9 mouse cellular contexts compared by ENCODE assay signal in the genomic region with DNA sequence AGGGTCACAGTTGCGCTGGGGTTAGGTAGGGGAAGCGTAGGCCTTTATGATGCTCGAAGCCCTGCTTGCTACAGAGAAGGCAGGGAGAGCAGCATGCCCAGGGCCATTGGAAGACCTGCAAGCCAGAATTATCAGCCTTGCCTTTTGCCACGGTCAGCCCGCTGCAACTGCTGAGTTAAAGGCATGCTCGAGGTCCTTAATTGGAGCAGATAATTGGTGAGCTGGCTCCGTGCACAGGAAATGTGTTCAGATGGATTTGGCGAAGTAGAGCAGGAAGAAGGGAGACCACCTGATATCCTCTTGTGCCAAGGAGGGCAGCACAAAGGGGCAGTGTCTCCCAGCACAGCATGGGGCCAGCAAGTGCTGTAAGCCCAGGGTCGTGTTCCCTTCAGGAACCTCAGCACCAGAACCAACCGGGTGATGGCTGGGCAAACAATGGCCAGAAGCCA. TPM values are rescaled to one million over a fixed set of nuclear protein-coding genes. Genes with fewer than 3 reads are reported as not detected.
DNase-seq lines count a peak whose midpoint lies in the region; ATAC-seq and TF ChIP-seq lines count a peak whose summit lies in the region.
"Had no signal": no experiment of that assay in that cellular context is flagged by ENCODE, and none has a peak within 500 bp of the region (broad histone marks: within the 10 kb centered on the region; RNA-seq: fewer than 3 reads in every experiment).

No protein-coding gene starts in this region.

- H3K4me2 ChIP-seq in liver, postnatal 0 days (ENCODE audit: low read depth, low read length): no peak overlapping the region
- H3K4me2 ChIP-seq in hindbrain, embryonic 11.5 days (replicated peaks; ENCODE audit: low read depth, low read length): no peak overlapping the region
- no peak overlapping the region for H3K4me2 ChIP-seq in neural tube, embryonic 13.5 days

- TF ChIP-seq EP300 in liver, postnatal 0 days (IDR thresholded peaks at IDR 0.05; ENCODE audit: low read depth): no peak

- ATAC-seq in liver, postnatal 0 days: no peak
- peak; percentile 63; the same call in 1 of the 2 replicates for ATAC-seq in hindbrain, embryonic 11.5 days (ENCODE audit: low FRiP score)
- ATAC-seq in neural tube, embryonic 13.5 days (ENCODE audit: low read depth): 0 out of 2 replicates have a peak, but pooled peaks have one; percentile 27

- no peaks in the 10 kb centered on the region for H3K9me3 ChIP-seq in liver, postnatal 0 days (ENCODE audit: low read length)
- no peaks in the 10 kb centered on the region for H3K9me3 ChIP-seq in hindbrain, embryonic 11.5 days (ENCODE audit: control insufficient read depth, low read length)
- no peaks in the 10 kb centered on the region for H3K9me3 ChIP-seq in neural tube, embryonic 13.5 days
- no peaks in the 10 kb centered on the region for H3K9me3 ChIP-seq in heart, embryonic 10.5 days

- DNase-seq in liver, postnatal 0 days: peak; percentile 9
- DNase-seq in liver: no peak
- peak; percentile 82 to 92 for DNase-seq in cerebellum, adult 2 months
- DNase-seq in hindbrain, embryonic 11.5 days (ENCODE audit: low spot score): no peak
- DNase-seq in adrenal gland, postnatal 4 days (ENCODE audit: low spot score in 2 of 2): no peak
- DNase-seq in spleen, adult 18-20 months: no peak
- DNase-seq in heart, embryonic 10.5 days (ENCODE audit: low spot score): no peak

- 46% methylated on average over 10 of the region's 10 CpGs for WGBS in liver, postnatal 0 days (ENCODE audit: insufficient replicate concordance)
- WGBS in cerebellum, adult 2 months: 6% methylated on average over 10 of the region's 10 CpGs
- 48% methylated on average over 10 of the region's 10 CpGs for WGBS in hindbrain, embryonic 11.5 days
- 36% methylated on average over 10 of the region's 10 CpGs for WGBS in neural tube, embryonic 13.5 days
- 39% methylated on average over 10 of the region's 10 CpGs for WGBS in heart, embryonic 10.5 days

- TF ChIP-seq POLR2A in cerebellum, adult 2 months (IDR thresholded peaks at IDR 0.05; ENCODE audit: borderline replicate concordance, insufficient read depth, low read length): peak; percentile 61; the same call in 1 of the 2 replicates

- no peak overlapping the region for H3K27ac ChIP-seq in liver, postnatal 0 days (ENCODE audit: low read depth)
- H3K27ac ChIP-seq in cerebellum, adult 2 months (ENCODE audit: insufficient read depth, low read length): peak overlapping the region; percentile 96
- no peak overlapping the region for H3K27ac ChIP-seq in hindbrain, embryonic 11.5 days (ENCODE audit: low read depth, low read length)
- H3K27ac ChIP-seq in neural tube, embryonic 13.5 days (replicated peaks): no peak overlapping the region
- no peak overlapping the region for H3K27ac ChIP-seq in heart, embryonic 10.5 days
- H3K27ac ChIP-seq: liver, embryonic 14.5 days had no signal

- no peaks in the 10 kb centered on the region for H3K27me3 ChIP-seq in liver, postnatal 0 days (ENCODE audit: insufficient read depth, low read length)
- no peaks in the 10 kb centered on the region for H3K27me3 ChIP-seq in cerebellum, adult 2 months (ENCODE audit: control insufficient read depth, insufficient read depth, low read length)
- no peaks in the 10 kb centered on the region for H3K27me3 ChIP-seq in hindbrain, embryonic 11.5 days (ENCODE audit: control insufficient read depth, insufficient read depth, low read length)
- H3K27me3 ChIP-seq in neural tube, embryonic 13.5 days: 0 out of 2 replicates have a peak, but pooled peaks cover 3% of the 10 kb centered on the region
- H3K27me3 ChIP-seq in heart, embryonic 10.5 days (ENCODE audit: insufficient read depth, poor library complexity, severe bottlenecking): no peaks in the 10 kb centered on the region

- 0 out of 2 replicates have a peak, but pooled peaks cover 5% of the 10 kb centered on the region for H3K4me1 ChIP-seq in liver, postnatal 0 days (ENCODE audit: insufficient read depth)
- peaks cover 36% of the 10 kb centered on the region for H3K4me1 ChIP-seq in cerebellum, adult 2 months (ENCODE audit: control insufficient read depth, insufficient read depth, low read length)
- H3K4me1 ChIP-seq in hindbrain, embryonic 11.5 days (replicated peaks; ENCODE audit: control insufficient read depth, insufficient read depth, low read length): no peaks in the 10 kb centered on the region; the same call in 1 of the 2 replicates
- H3K4me1 ChIP-seq in neural tube, embryonic 13.5 days (replicated peaks): peaks cover 6% of the 10 kb centered on the region
- peaks cover 17% of the 10 kb centered on the region for H3K4me1 ChIP-seq in heart, embryonic 10.5 days

- no peak for TF ChIP-seq CTCF in liver, postnatal 0 days (IDR thresholded peaks at IDR 0.05; ENCODE audit: low read depth)
- no peak for TF ChIP-seq CTCF in cerebellum, adult 2 months (IDR thresholded peaks at IDR 0.05; ENCODE audit: borderline replicate concordance, insufficient read depth, low read depth, low read length)

- H3K9ac ChIP-seq in liver, postnatal 0 days (replicated peaks): no peak overlapping the region
- H3K9ac ChIP-seq in hindbrain, embryonic 11.5 days (ENCODE audit: low read depth, low read length): no peak overlapping the region
- peak overlapping the region; percentile 38; the same call in 1 of the 2 replicates for H3K9ac ChIP-seq in neural tube, embryonic 13.5 days
- H3K9ac ChIP-seq: liver, embryonic 14.5 days had no signal

- no peaks in the 10 kb centered on the region for H3K36me3 ChIP-seq in liver, postnatal 0 days (replicated peaks; ENCODE audit: insufficient read depth, low read length)
- H3K36me3 ChIP-seq in hindbrain, embryonic 11.5 days (ENCODE audit: control insufficient read depth, insufficient read depth, low read length): no peaks in the 10 kb centered on the region
- no peaks in the 10 kb centered on the region for H3K36me3 ChIP-seq in neural tube, embryonic 13.5 days
- no peaks in the 10 kb centered on the region for H3K36me3 ChIP-seq in heart, embryonic 10.5 days

- H3K4me3 ChIP-seq in liver, postnatal 0 days (ENCODE audit: low read depth, low read length): no peak overlapping the region
- no peak overlapping the region for H3K4me3 ChIP-seq in cerebellum, adult 2 months (replicated peaks; ENCODE audit: insufficient read depth, low read depth, low read length)
- H3K4me3 ChIP-seq in hindbrain, embryonic 11.5 days (ENCODE audit: low read depth, low read length): no peak overlapping the region
- H3K4me3 ChIP-seq in neural tube, embryonic 13.5 days: no peak overlapping the region
- H3K4me3 ChIP-seq in heart, embryonic 10.5 days: no peak overlapping the region

RNA-seq across cellular contexts. Expression of a gene that starts 24.6 kb away (rescaled TPM):
- polyA plus RNA-seq in liver, postnatal 0 days (2015; fragmentation: Nextera tagmentation; extraction: Ambion mirVana): 9.0 TPM in 2 replicates
- polyA plus RNA-seq in cerebellum, adult 2 months (2012; rRNA removed): 78.9 and 84.8 TPM in 2 replicates
- 25.4 and 28.6 TPM in 2 replicates for polyA plus RNA-seq in hindbrain, embryonic 11.5 days (2014; fragmentation: Nextera tagmentation; extraction: Ambion mirVana)
- 40.0 and 42.8 TPM in 2 replicates for polyA plus RNA-seq in neural tube, embryonic 13.5 days (2015; fragmentation: Nextera tagmentation; extraction: Ambion mirVana)
- 10 to 100 TPM; 43.9 to 49.9 TPM for total RNA-seq in adrenal gland, postnatal 4 days (2021)
- 17.3 and 19.6 TPM in 2 replicates for polyA plus RNA-seq in heart, embryonic 10.5 days (2016; fragmentation: Nextera tagmentation; extraction: Ambion mirVana)

Comparison
In these comparisons a context has a peak if more than half of its experiments do, and no peak if none do; other contexts are left out.
1. DNase-seq: peak in liver, postnatal 0 days (single experiment) and cerebellum, adult 2 months (2 of 2); none in liver (single experiment), hindbrain, embryonic 11.5 days (single experiment), adrenal gland, postnatal 4 days (0 of 2), spleen, adult 18-20 months (0 of 2) and heart, embryonic 10.5 days (single experiment).